Mouse (Mus musculus) stomach, embryonic 15.5 days (tissue): Measurements from ENCODE around the gene Cd3eap. TPM values are rescaled to one million over a fixed set of nuclear protein-coding genes. Genes with fewer than 3 reads are reported as not detected.

Experiments used
- ATAC-seq: fragments of 200-750 bp; cut with Nextera tagmentation; 2 replicates; pipeline ENCODE4 v1.8.0; 2017; ENCODE audit warnings: low read depth, moderate number of reproducible peaks, moderate TSS enrichment; ENCODE audit not compliant: insufficient read depth, low FRiP score
- H3K27ac ChIP-seq: fragments of 300-500 bp; sonication (generic); 2 replicates; pipeline ENCODE4 v1.5.1; 2015; ENCODE audit warnings: mild to moderate bottlenecking, inconsistent platforms
- H3K27me3 ChIP-seq: fragments of 300-500 bp; sonication (generic); replicated peaks from 2 replicates; pipeline ENCODE4 v1.6.1; 2015; ENCODE audit warnings: inconsistent platforms
- H3K36me3 ChIP-seq: fragments of 300-500 bp; sonication (generic); 2 replicates; pipeline ENCODE4 v1.6.1; 2015; ENCODE audit warnings: inconsistent platforms
- H3K4me1 ChIP-seq: fragments of 300-500 bp; sonication (generic); 2 replicates; pipeline ENCODE4 v1.6.1; 2015; ENCODE audit warnings: inconsistent platforms
- H3K4me2 ChIP-seq: fragments of 300-500 bp; sonication (generic); 2 replicates; pipeline ENCODE4 v1.6.1; 2015; ENCODE audit warnings: mild to moderate bottlenecking, inconsistent platforms
- H3K4me3 ChIP-seq: fragments of 300-500 bp; sonication (generic); replicated peaks from 2 replicates; pipeline ENCODE4 v1.5.1; 2015; ENCODE audit warnings: inconsistent platforms
- H3K9ac ChIP-seq: fragments of 300-500 bp; sonication (generic); 2 replicates; pipeline ENCODE4 v1.6.1; 2015; ENCODE audit warnings: inconsistent platforms
- H3K9me3 ChIP-seq: fragments of 300-500 bp; sonication (generic); 2 replicates; pipeline ENCODE4 v1.6.1; 2016; ENCODE audit warnings: inconsistent platforms
- whole genome bisulfite sequencing: fragments of 180-500 bp; shearing (Covaris S2); methylation state at CpG from one replicate; pipeline ENCODE4 v1.1.7; 2015; 5-methylcytosine and 5-hydroxymethylcytosine counted together
- polyA plus RNA-seq: library from polyadenylated mRNA; unstranded; fragments of >200 nt; fragmentation: Nextera tagmentation; extraction: Ambion mirVana; gene quantifications from 2 replicates; pipeline ENCODE4 v1.2.1, GENCODE M21; 2015

The Cd3eap gene
- polyA plus RNA-seq, 1 experiment from 2014 or later = 26.1 TPM

- peak overlapping the region; percentile 4; the same call in 1 of the 2 replicates for H3K9ac ChIP-seq
- peak overlapping the region; percentile 97 for H3K4me2 ChIP-seq
- H3K27ac ChIP-seq = peak overlapping the region; percentile 67
- peak overlapping the region; percentile 82 for H3K4me3 ChIP-seq
- H3K27me3 ChIP-seq = no peaks in the 10 kb centered on the region
- H3K9me3 ChIP-seq = no peaks in the 10 kb centered on the region
- peaks cover 37% of the 10 kb centered on the region for H3K4me1 ChIP-seq
- under 1% methylated on average over 45 of the region's 45 CpGs for WGBS
- ATAC-seq = peak; percentile 54
- H3K36me3 ChIP-seq = peaks cover 8% of the 10 kb centered on the region; the same call in 1 of the 2 replicates
Measured at GRCm38 (mm10) chr7:19359892-19360641, 784 bp upstream of the Cd3eap start.

- ATAC-seq = no peak
- no peak overlapping the region for H3K27ac ChIP-seq
- H3K36me3 ChIP-seq = peaks cover 8% of the 10 kb centered on the region; the same call in 1 of the 2 replicates
- H3K9me3 ChIP-seq = no peaks in the 10 kb centered on the region
- H3K4me3 ChIP-seq = peak overlapping the region; percentile 82
- peak overlapping the region; percentile 17; the same call in 1 of the 2 replicates for H3K9ac ChIP-seq
- peaks cover 34% of the 10 kb centered on the region for H3K4me1 ChIP-seq
- H3K4me2 ChIP-seq = peak overlapping the region; percentile 97
- no peaks in the 10 kb centered on the region for H3K27me3 ChIP-seq
- WGBS = 13% methylated on average over 13 of the region's 13 CpGs
Measured at GRCm38 (mm10) chr7:19358634-19359033, 649 bp downstream of the Cd3eap start.

- Histone ChIP-seq H3K27ac (no peak overlapping the region), H3K27me3 (no peaks in the 10 kb centered on the region), H3K4me3 (peak overlapping the region; percentile 82), H3K4me1 (peaks cover 29% of the 10 kb centered on the region), H3K9me3 (no peaks in the 10 kb centered on the region), H3K9ac (no peak overlapping the region), H3K4me2 (peak overlapping the region; percentile 97), H3K36me3 (peaks cover 10% of the 10 kb centered on the region)
- ATAC-seq = no peak
- WGBS = 87% methylated on average over 25 of the region's 25 CpGs
Measured at GRCm38 (mm10) chr7:19357381-19358375, 1.6 kb downstream of the Cd3eap start.

GRCm38 (mm10) chr7:19356311-19356710, 3.0 kb downstream of the Cd3eap start:
- 68% methylated on average over 10 of the region's 10 CpGs for WGBS
- no peaks in the 10 kb centered on the region for H3K27me3 ChIP-seq
- no peak for ATAC-seq
- H3K36me3 ChIP-seq = peaks cover 22% of the 10 kb centered on the region
- no peaks in the 10 kb centered on the region for H3K9me3 ChIP-seq
- H3K4me2 ChIP-seq = no peak overlapping the region
- H3K9ac ChIP-seq = no peak overlapping the region
- no peak overlapping the region for H3K4me3 ChIP-seq
- no peak overlapping the region for H3K27ac ChIP-seq
- peaks cover 22% of the 10 kb centered on the region for H3K4me1 ChIP-seq

- Histone ChIP-seq H3K27ac (no peak overlapping the region), H3K9ac (no peak overlapping the region), H3K4me1 (peaks cover 13% of the 10 kb centered on the region), H3K27me3 (no peaks in the 10 kb centered on the region), H3K4me3 (no peak overlapping the region), H3K36me3 (peaks cover 32% of the 10 kb centered on the region), H3K4me2 (no peak overlapping the region), H3K9me3 (no peaks in the 10 kb centered on the region)
- no peak for ATAC-seq
- 83% methylated on average over 5 of the region's 5 CpGs for WGBS
Measured at GRCm38 (mm10) chr7:19354991-19355390, 4.3 kb downstream of the Cd3eap start.

- Histone ChIP-seq H3K27ac (no peak overlapping the region), H3K9ac (no peak overlapping the region), H3K4me1 (peaks cover 8% of the 10 kb centered on the region; the same call in 1 of the 2 replicates), H3K4me2 (no peak overlapping the region), H3K27me3 (no peaks in the 10 kb centered on the region), H3K36me3 (peaks cover 24% of the 10 kb centered on the region), H3K9me3 (no peaks in the 10 kb centered on the region), H3K4me3 (no peak overlapping the region)
- WGBS = 95% methylated on average over 8 of the region's 8 CpGs
- ATAC-seq = no peak
Measured at GRCm38 (mm10) chr7:19350221-19350620, 9.1 kb downstream of the Cd3eap start.

- H3K36me3 ChIP-seq = peaks cover 24% of the 10 kb centered on the region
Measured at GRCm38 (mm10) chr7:19349188-19349915, 9.9 kb downstream of the Cd3eap start.

GRCm38 (mm10) chr7:19344938-19345471, 14.3 kb downstream of the Cd3eap start:
- peaks cover 28% of the 10 kb centered on the region for H3K4me1 ChIP-seq
- under 1% methylated on average over 31 of the region's 31 CpGs for WGBS
- ATAC-seq = peak; percentile 95
- H3K4me3 ChIP-seq = peak overlapping the region; percentile 60
- peaks cover 3% of the 10 kb centered on the region; the same call in 1 of the 2 replicates for H3K27me3 ChIP-seq
- H3K9me3 ChIP-seq = no peaks in the 10 kb centered on the region
- no peaks in the 10 kb centered on the region for H3K36me3 ChIP-seq
- peak overlapping the region; percentile 32; the same call in 1 of the 2 replicates for H3K9ac ChIP-seq
- peak overlapping the region; percentile 84 for H3K4me2 ChIP-seq
- peak overlapping the region; percentile 86 for H3K27ac ChIP-seq

More at GRCm38 (mm10) chr7:19349188-19349915, 9.9 kb downstream of the Cd3eap start:
- no peak overlapping the region for H3K4me2 ChIP-seq
- H3K4me3 ChIP-seq = no peak overlapping the region
- H3K4me1 ChIP-seq = peaks cover 8% of the 10 kb centered on the region; the same call in 1 of the 2 replicates
- no peak overlapping the region for H3K27ac ChIP-seq
- H3K9ac ChIP-seq = no peak overlapping the region
- no peaks in the 10 kb centered on the region for H3K9me3 ChIP-seq
- no peaks in the 10 kb centered on the region for H3K27me3 ChIP-seq
- 83% methylated on average over 13 of the region's 13 CpGs for WGBS
- ATAC-seq = no peak

- peak within 1 kb of the TSS; percentile 84 for H3K4me2 ChIP-seq
- H3K27ac ChIP-seq = peak within 1 kb of the TSS; percentile 86
- no peak for ATAC-seq
- no peaks in the 10 kb centered on the region for H3K9me3 ChIP-seq
- peak within 1 kb of the TSS; percentile 32; the same call in 1 of the 2 replicates for H3K9ac ChIP-seq
- H3K36me3 ChIP-seq = no peaks in the 10 kb centered on the region
- H3K4me1 ChIP-seq = peaks cover 28% of the 10 kb centered on the region
- WGBS = 22% methylated on average over 12 of the region's 12 CpGs
- H3K4me3 ChIP-seq = peak within 1 kb of the TSS; percentile 60
- H3K27me3 ChIP-seq = peaks cover 3% of the 10 kb centered on the region; the same call in 1 of the 2 replicates
Measured at GRCm38 (mm10) chr7:19344237-19344847, 14.9 kb downstream of the Cd3eap start, which contains the start of gene Ercc1. Gene Ercc1 (plus strand): TSS chr7:19344778.

- H3K4me2 ChIP-seq = peak overlapping the region; percentile 96
- under 1% methylated on average over 11 of the region's 11 CpGs for WGBS
- ATAC-seq = no peak
- no peaks in the 10 kb centered on the region for H3K9me3 ChIP-seq
- H3K36me3 ChIP-seq = no peaks in the 10 kb centered on the region
- H3K4me1 ChIP-seq = peaks cover 28% of the 10 kb centered on the region
- H3K27ac ChIP-seq = no peak overlapping the region
- no peak overlapping the region for H3K4me3 ChIP-seq
- H3K27me3 ChIP-seq = peaks cover 3% of the 10 kb centered on the region; the same call in 1 of the 2 replicates
- H3K9ac ChIP-seq = no peak overlapping the region
Measured at GRCm38 (mm10) chr7:19343210-19343808, 16.0 kb downstream of the Cd3eap start.
